Mouse (Mus musculus): ENCODE measurements around the gene Klhdc3. TPM values are rescaled to one million over a fixed set of nuclear protein-coding genes. Genes with fewer than 3 reads are reported as not detected.
A peak's percentile ranks its signal among the peaks of the same experiment; 100 is the strongest.

The Klhdc3 gene
- polyA plus RNA-seq (2015; fragmentation: Nextera tagmentation; extraction: Ambion mirVana), result 119 and 131 TPM in 2 replicates

- Histone ChIP-seq H3K4me1 (peaks cover 36% of the 10 kb centered on the region), H3K9ac (peak within 1 kb of the TSS; percentile 86), H3K4me2 (peak within 1 kb of the TSS; percentile 89), H3K27me3 (no peaks in the 10 kb centered on the region), H3K9me3 (replicated peaks) (no peaks in the 10 kb centered on the region), H3K27ac (peak within 1 kb of the TSS; percentile 97), H3K4me3 (replicated peaks) (peak within 1 kb of the TSS; percentile 95), H3K36me3 (peaks cover 57% of the 10 kb centered on the region)
- WGBS, result under 1% methylated on average over 49 of the region's 49 CpGs
- peak; percentile 97 for ATAC-seq (replicated peaks; ENCODE audit: low FRiP score)
Measured at GRCm38 (mm10) chr17:46680760-46681373, at the start of gene Klhdc3. Klhdc3 (minus strand) TSS chr17:46680914.

- 15% methylated on average over 24 of the region's 24 CpGs for WGBS
- peaks cover 16% of the 10 kb centered on the region for H3K27me3 ChIP-seq
- peaks cover 7% of the 10 kb centered on the region for H3K4me1 ChIP-seq
- no peak within 1 kb of the TSS; the same call in 1 of the 2 replicates for H3K9ac ChIP-seq
- H3K4me2 ChIP-seq, result peak within 1 kb of the TSS; percentile 52
- no peak within 1 kb of the TSS for H3K27ac ChIP-seq
- H3K9me3 ChIP-seq (replicated peaks), result no peaks in the 10 kb centered on the region
- H3K36me3 ChIP-seq, result peaks cover 24% of the 10 kb centered on the region
- H3K4me3 ChIP-seq (replicated peaks), result peak within 1 kb of the TSS; percentile 20
- ATAC-seq (replicated peaks; ENCODE audit: low FRiP score), result peak; percentile 62; the same call in 1 of the 2 replicates
Measured at GRCm38 (mm10) chr17:46728904-46729318, 48.2 kb upstream of the Klhdc3 start, which contains the start of gene Gnmt. Gnmt (minus strand) TSS chr17:46729168.

GRCm38 (mm10) chr17:46728496-46728895 lies 47.8 kb upstream of the Klhdc3 start:
- no peak overlapping the region for H3K27ac ChIP-seq
- H3K36me3 ChIP-seq, result peaks cover 29% of the 10 kb centered on the region
- WGBS, result 45% methylated on average over 11 of the region's 11 CpGs
- H3K9me3 ChIP-seq (replicated peaks), result no peaks in the 10 kb centered on the region
- H3K4me2 ChIP-seq, result peak overlapping the region; percentile 52
- 0 out of 2 replicates have a peak, but pooled peaks have one; percentile 23 for ATAC-seq (replicated peaks; ENCODE audit: low FRiP score)
- H3K9ac ChIP-seq, result no peak overlapping the region
- peak overlapping the region; percentile 20 for H3K4me3 ChIP-seq (replicated peaks)
- peaks cover 7% of the 10 kb centered on the region for H3K4me1 ChIP-seq
- H3K27me3 ChIP-seq, result peaks cover 16% of the 10 kb centered on the region

DNA sequence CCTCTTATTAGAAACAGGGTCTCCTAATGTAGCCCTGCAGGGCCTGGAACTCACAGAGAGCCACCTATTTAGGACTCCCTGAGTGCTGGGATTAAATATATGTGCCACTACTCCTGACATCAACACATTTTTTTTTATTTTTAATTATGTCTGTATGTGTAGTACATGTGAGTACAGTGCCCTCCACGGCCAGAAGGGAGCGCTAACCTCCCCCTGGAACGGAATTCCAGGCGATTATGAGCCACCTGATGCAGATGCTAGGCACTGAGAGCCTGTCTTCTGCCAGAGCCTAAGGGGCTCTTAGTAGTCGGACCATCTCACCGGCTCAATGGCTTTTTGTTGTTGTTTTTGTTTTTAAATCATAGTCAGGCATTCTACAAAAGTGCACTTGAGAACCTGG lies 47.3 kb upstream of the Klhdc3 start:
- whole genome bisulfite sequencing, result 42% methylated on average over 6 of the region's 6 CpGs
- no peak overlapping the region for H3K27ac ChIP-seq
- ATAC-seq (replicated peaks; ENCODE audit: low FRiP score), result no peak

DNA sequence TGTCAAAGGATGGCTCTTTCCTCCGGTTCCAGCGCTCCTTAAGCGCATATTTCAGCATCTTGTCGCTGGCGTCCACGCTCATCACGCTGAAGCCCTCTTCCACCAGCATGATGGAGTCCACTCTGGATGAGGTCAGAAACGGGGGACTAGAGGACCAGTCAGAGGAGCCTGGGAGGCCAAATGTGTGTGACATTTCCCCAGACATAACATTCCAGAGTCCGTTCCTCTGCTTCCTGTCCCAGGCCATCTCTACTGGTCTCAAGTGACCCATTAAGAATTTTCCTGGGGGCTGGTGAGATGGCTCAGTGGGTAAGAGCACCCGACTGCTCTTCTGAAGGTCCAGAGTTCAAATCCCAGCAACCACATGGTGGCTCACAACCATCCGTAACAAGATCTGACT lies 46.6 kb upstream of the Klhdc3 start:
- 85% methylated on average over 11 of the region's 11 CpGs for WGBS
- peaks cover 7% of the 10 kb centered on the region for H3K4me1 ChIP-seq

More for the DNA sequence above, 47.3 kb upstream of the Klhdc3 start:
- peaks cover 7% of the 10 kb centered on the region for H3K4me1 ChIP-seq
- no peaks in the 10 kb centered on the region for H3K9me3 ChIP-seq (replicated peaks)
- no peak overlapping the region for H3K9ac ChIP-seq
- H3K36me3 ChIP-seq, result peaks cover 33% of the 10 kb centered on the region
- H3K4me3 ChIP-seq (replicated peaks), result no peak overlapping the region
- H3K4me2 ChIP-seq, result no peak overlapping the region
- peaks cover 16% of the 10 kb centered on the region for H3K27me3 ChIP-seq

GRCm38 (mm10) chr17:46725731-46726645 lies 45.3 kb upstream of the Klhdc3 start:
- H3K27me3 ChIP-seq, result peaks cover 16% of the 10 kb centered on the region
- H3K4me3 ChIP-seq (replicated peaks), result no peak overlapping the region
- H3K27ac ChIP-seq, result no peak overlapping the region
- H3K9me3 ChIP-seq (replicated peaks), result no peaks in the 10 kb centered on the region
- no peak for ATAC-seq (replicated peaks; ENCODE audit: low FRiP score)
- peaks cover 7% of the 10 kb centered on the region for H3K4me1 ChIP-seq
- no peak overlapping the region for H3K4me2 ChIP-seq
- H3K36me3 ChIP-seq, result peaks cover 52% of the 10 kb centered on the region
- H3K9ac ChIP-seq, result no peak overlapping the region
- 92% methylated on average over 26 of the region's 26 CpGs for WGBS

More for the DNA sequence above, 46.6 kb upstream of the Klhdc3 start:
- no peak for ATAC-seq (replicated peaks; ENCODE audit: low FRiP score)
- H3K9ac ChIP-seq, result no peak overlapping the region
- peaks cover 16% of the 10 kb centered on the region for H3K27me3 ChIP-seq
- peaks cover 39% of the 10 kb centered on the region for H3K36me3 ChIP-seq
- H3K4me3 ChIP-seq (replicated peaks), result no peak overlapping the region
- no peaks in the 10 kb centered on the region for H3K9me3 ChIP-seq (replicated peaks)
- no peak overlapping the region for H3K4me2 ChIP-seq
- no peak overlapping the region for H3K27ac ChIP-seq

DNA sequence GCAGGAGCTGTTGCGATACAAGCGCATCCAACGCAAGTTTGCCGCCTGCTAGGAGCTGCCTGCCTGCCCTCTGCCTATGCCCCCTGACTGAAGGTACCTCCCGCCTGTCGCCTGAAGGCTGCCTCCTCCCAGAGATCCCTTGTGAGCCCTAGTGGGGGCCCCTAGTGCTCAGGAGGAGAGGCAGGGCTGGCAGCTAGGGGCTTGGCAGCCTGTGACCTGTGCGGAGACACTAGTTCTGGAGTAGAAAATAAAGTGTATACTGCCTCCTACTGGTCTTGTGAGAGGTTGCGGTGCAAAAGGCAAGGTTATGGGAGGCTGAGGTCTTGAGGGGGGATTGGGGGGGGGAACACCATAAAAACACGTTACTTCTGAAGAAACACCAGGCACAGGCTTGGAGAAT lies 44.6 kb upstream of the Klhdc3 start:
- H3K4me3 ChIP-seq (replicated peaks), result no peak overlapping the region
- WGBS, result 47% methylated on average over 9 of the region's 9 CpGs
- H3K4me1 ChIP-seq, result peaks cover 7% of the 10 kb centered on the region
- H3K36me3 ChIP-seq, result peaks cover 59% of the 10 kb centered on the region
- peak; percentile 47; the same call in 1 of the 2 replicates for ATAC-seq (replicated peaks; ENCODE audit: low FRiP score)
- H3K27me3 ChIP-seq, result peaks cover 16% of the 10 kb centered on the region
- no peak overlapping the region for H3K27ac ChIP-seq
- 0 out of 2 replicates have a peak overlapping the region, but pooled peaks have one; percentile 10 for H3K9ac ChIP-seq
- no peak overlapping the region for H3K4me2 ChIP-seq
- H3K9me3 ChIP-seq (replicated peaks), result no peaks in the 10 kb centered on the region

DNA sequence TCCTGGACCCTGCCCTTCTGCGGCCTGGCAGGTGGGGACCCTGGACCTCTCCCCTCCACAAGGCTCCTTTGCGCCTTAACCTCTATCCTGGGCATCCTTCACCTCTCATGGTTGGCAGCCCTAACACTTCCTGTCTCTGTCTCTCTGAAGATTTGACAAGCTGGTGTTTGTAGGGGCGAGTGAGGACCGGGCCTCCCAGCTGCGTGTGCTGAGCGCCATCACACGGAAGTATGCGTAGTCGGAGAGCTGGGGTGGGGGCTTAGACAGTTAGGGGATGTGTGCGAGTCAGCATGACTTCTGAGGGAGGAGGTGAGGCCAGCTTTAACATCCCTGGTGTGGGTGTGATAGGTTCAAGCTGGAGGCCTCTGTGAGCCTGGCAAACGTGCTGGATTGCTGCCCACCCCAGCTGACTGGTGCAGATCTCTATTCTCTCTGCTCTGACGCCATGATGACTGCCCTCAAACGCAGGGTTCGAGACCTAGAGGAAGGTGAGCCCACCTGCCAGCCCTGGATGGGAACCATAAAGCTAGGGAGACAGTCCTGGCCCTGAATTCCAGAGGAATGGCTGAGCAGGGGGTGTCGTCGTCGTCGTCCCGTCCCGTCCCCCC lies 43.9 kb upstream of the Klhdc3 start:
- Histone ChIP-seq H3K4me1 (peaks cover 7% of the 10 kb centered on the region), H3K9ac (no peak overlapping the region), H3K9me3 (replicated peaks) (no peaks in the 10 kb centered on the region), H3K4me2 (no peak overlapping the region), H3K27ac (no peak overlapping the region), H3K27me3 (peaks cover 16% of the 10 kb centered on the region), H3K36me3 (peaks cover 63% of the 10 kb centered on the region), H3K4me3 (replicated peaks) (no peak overlapping the region)
- 77% methylated on average over 20 of the region's 20 CpGs for WGBS
- no peak for ATAC-seq (replicated peaks; ENCODE audit: low FRiP score)

DNA sequence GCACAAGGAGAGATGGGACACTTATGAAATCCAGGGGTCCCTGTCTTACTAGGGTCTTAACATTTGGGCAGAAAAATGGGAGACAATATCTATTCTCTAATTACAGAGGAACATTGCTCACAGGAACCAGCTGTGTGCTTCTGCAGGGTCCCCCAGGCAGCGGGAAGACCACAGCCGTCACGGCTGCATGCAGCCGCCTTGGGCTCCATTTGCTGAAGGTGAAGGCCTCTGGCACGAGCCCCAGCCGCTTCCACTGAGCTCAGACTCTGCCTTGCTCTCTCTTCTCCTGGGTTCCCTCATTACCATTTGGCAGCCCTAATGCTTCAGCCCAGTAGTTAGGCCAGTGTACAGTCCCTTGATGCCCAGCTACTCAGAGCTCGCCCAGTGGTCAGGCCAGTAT lies 40.4 kb upstream of the Klhdc3 start:
- no peak overlapping the region for H3K4me2 ChIP-seq
- no peak overlapping the region for H3K4me3 ChIP-seq (replicated peaks)
- H3K27ac ChIP-seq, result no peak overlapping the region
- no peak overlapping the region for H3K9ac ChIP-seq
- ATAC-seq (replicated peaks; ENCODE audit: low FRiP score), result no peak
- WGBS, result 87% methylated on average over 7 of the region's 7 CpGs
- peaks cover 84% of the 10 kb centered on the region for H3K36me3 ChIP-seq
- no peaks in the 10 kb centered on the region for H3K9me3 ChIP-seq (replicated peaks)
- H3K4me1 ChIP-seq, result no peaks in the 10 kb centered on the region
- no peaks in the 10 kb centered on the region for H3K27me3 ChIP-seq

DNA sequence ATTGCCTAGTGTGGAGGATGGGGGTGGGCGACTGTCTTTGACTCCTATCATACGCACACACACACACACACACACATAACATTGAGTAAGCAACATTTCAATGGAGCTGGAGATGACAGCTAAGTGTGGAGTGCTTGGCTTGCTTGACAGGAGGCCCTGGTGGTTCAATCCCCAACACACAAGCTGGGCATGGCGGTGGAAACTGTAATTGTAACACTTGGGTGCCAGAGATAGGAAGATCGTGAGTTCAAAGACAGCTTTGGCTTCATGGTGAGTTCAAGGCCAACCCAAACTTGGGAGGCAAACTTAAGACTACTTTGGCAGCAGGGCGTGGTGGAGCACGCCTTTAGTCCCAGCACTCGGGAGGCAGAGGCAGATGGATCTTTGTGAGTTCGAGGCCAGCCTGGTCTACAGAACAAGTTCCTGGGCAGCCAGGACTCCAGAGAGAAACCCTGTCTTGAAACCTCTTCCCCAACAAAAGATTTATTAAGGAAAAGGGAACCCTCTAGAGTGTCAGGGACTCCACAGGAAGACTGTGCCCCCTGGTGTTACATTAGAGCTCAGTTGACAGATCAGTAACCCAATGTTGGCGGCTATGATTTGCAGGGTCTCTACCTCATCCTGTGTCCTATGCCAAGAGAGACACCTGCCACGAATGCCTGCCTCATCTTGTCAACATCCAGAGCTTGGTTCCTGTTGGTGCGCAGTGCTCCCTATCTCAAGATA lies 34.2 kb upstream of the Klhdc3 start:
- H3K4me1 ChIP-seq, result peaks cover 19% of the 10 kb centered on the region
- 93% methylated on average over 11 of the region's 11 CpGs for WGBS
- no peak overlapping the region for H3K9ac ChIP-seq
- no peak overlapping the region for H3K4me2 ChIP-seq
- no peak overlapping the region for H3K4me3 ChIP-seq (replicated peaks)
- no peak for ATAC-seq (replicated peaks; ENCODE audit: low FRiP score)
- H3K27ac ChIP-seq, result no peak overlapping the region
- no peaks in the 10 kb centered on the region for H3K9me3 ChIP-seq (replicated peaks)
- no peaks in the 10 kb centered on the region for H3K27me3 ChIP-seq
- H3K36me3 ChIP-seq, result peaks cover 50% of the 10 kb centered on the region

DNA sequence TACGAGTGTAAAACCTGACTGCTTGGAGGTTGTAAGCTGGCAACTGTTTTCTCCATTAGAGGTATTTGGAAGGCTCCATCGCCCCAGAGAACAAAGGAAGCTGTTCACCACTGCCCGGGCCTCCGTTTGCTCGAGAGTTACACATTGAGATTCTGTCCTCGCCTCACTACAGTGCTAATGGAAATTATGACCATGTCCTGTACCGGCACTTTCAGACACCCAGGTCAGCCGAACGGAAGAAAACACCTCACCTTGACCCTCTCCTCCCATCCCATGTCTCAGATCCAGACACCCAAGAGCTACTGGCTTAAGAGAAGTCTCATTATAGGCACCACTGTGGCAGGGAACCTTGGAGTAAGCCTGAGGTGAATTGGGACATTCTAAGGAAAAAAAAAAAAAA lies 33.1 kb upstream of the Klhdc3 start:
- Histone ChIP-seq H3K4me3 (replicated peaks) (no peak overlapping the region), H3K9me3 (replicated peaks) (no peaks in the 10 kb centered on the region), H3K36me3 (peaks cover 49% of the 10 kb centered on the region), H3K27ac (no peak overlapping the region), H3K4me1 (peaks cover 19% of the 10 kb centered on the region), H3K9ac (no peak overlapping the region), H3K27me3 (no peaks in the 10 kb centered on the region), H3K4me2 (no peak overlapping the region)
- ATAC-seq (replicated peaks; ENCODE audit: low FRiP score), result no peak
- 86% methylated on average over 9 of the region's 9 CpGs for WGBS

Data from kidney, embryonic 15.5 days (tissue).